ENCODE assay signal across 28 mouse cellular contexts in genomic region chr4:57934181-57934580, GRCm38 (mm10). TPM values are rescaled to one million over a fixed set of nuclear protein-coding genes. Genes with fewer than 3 reads are reported as not detected.
"Had no signal": no experiment of that assay in that cellular context is flagged by ENCODE, and none has a peak within 500 bp of the region (broad histone marks: within the 10 kb centered on the region; RNA-seq: fewer than 3 reads in every experiment).

No protein-coding gene starts in this region.

- H3K4me2 ChIP-seq: heart, embryonic 11.5 days; heart, embryonic 13.5 days; heart, embryonic 15.5 days; hindbrain, embryonic 13.5 days; hindbrain, embryonic 15.5 days; kidney, embryonic 15.5 days; limb, embryonic 13.5 days; limb, embryonic 15.5 days; liver, embryonic 12.5 days had no signal

- H3K36me3 ChIP-seq: heart, embryonic 13.5 days; heart, embryonic 15.5 days; hindbrain, embryonic 15.5 days; kidney, embryonic 15.5 days; limb, embryonic 13.5 days; limb, embryonic 15.5 days; liver, embryonic 12.5 days had no signal

- H3K27ac ChIP-seq: heart, adult 2 months; heart, embryonic 13.5 days; heart, embryonic 15.5 days; hindbrain, embryonic 13.5 days; hindbrain, embryonic 15.5 days; hindbrain, postnatal 0 days; kidney, embryonic 15.5 days; kidney, postnatal 0 days; left cerebral cortex, adult 2 months; limb, embryonic 13.5 days; limb, embryonic 15.5 days; liver, embryonic 12.5 days had no signal

- H3K4me1 ChIP-seq: heart, embryonic 13.5 days; heart, embryonic 15.5 days; hindbrain, embryonic 13.5 days; hindbrain, embryonic 15.5 days; kidney, embryonic 15.5 days; limb, embryonic 13.5 days; limb, embryonic 15.5 days; liver, embryonic 12.5 days had no signal

- ATAC-seq: hindbrain, postnatal 0 days; intestine, embryonic 16.5 days; liver, embryonic 12.5 days had no signal

- H3K4me3 ChIP-seq: heart, adult 2 months; heart, embryonic 13.5 days; heart, embryonic 15.5 days; hindbrain, embryonic 13.5 days; hindbrain, embryonic 15.5 days; kidney, embryonic 15.5 days; left cerebral cortex, adult 2 months; limb, embryonic 13.5 days; limb, embryonic 15.5 days; liver, embryonic 12.5 days had no signal

- H3K9me3 ChIP-seq: heart, embryonic 15.5 days; hindbrain, embryonic 15.5 days; limb, embryonic 15.5 days; liver, embryonic 12.5 days had no signal

- DNase-seq: gastrocnemius, postnatal 14 days; gastrocnemius, postnatal 36 days; heart, adult 11 months; heart, adult 2 months; heart, postnatal 14 days; heart, postnatal 36 days; kidney, adult 11 months; kidney, adult 2 months; kidney, adult 9 months; kidney, postnatal 14 days; kidney, postnatal 36 days; layer of hippocampus, adult 9-11 months; layer of hippocampus, postnatal 36 days; left cerebral cortex, postnatal 4 days had no signal

- H3K9ac ChIP-seq: heart, embryonic 13.5 days; heart, embryonic 15.5 days; hindbrain, embryonic 13.5 days; hindbrain, embryonic 15.5 days; kidney, embryonic 15.5 days; limb, embryonic 13.5 days; limb, embryonic 15.5 days; liver, embryonic 12.5 days had no signal

- H3K27me3 ChIP-seq: heart, embryonic 13.5 days; heart, embryonic 15.5 days; hindbrain, embryonic 13.5 days; hindbrain, embryonic 15.5 days; kidney, embryonic 15.5 days; limb, embryonic 13.5 days; limb, embryonic 15.5 days; liver, embryonic 12.5 days had no signal

RNA-seq across cellular contexts. Expression of gene D630039A03Rik, which starts 18.1 kb away (rescaled TPM):
- total RNA-seq: gastrocnemius, adult 18-20 months; gastrocnemius, postnatal 14 days; gastrocnemius, postnatal 36 days; left cerebral cortex, postnatal 4 days had no signal
